Mouse (Mus musculus) heart, adult 8-10 months (tissue): Measurements from ENCODE around the gene Pten. TPM values are rescaled to one million over a fixed set of nuclear protein-coding genes. Genes with fewer than 3 reads are reported as not detected.
"Not testable (repeated sequence)": the region's sequence is repeated elsewhere in the genome, so short reads cannot be mapped to it uniquely, and the experiment has no call there.

Experiments used
- DNase-seq: peaks from one replicate; pipeline ENCODE4 v3.0.0; 2022; ENCODE audit warnings: low spot score
- total RNA-seq, 4 experiments: library from RNA; stranded (reverse); gene quantifications; 2 replicates each; pipeline ENCODE4 v1.2.4; 2022

The Pten gene
- total RNA-seq, 4 experiments from 2014 or later: 54.6 to 66.1 (median 59.4) TPM

DNA sequence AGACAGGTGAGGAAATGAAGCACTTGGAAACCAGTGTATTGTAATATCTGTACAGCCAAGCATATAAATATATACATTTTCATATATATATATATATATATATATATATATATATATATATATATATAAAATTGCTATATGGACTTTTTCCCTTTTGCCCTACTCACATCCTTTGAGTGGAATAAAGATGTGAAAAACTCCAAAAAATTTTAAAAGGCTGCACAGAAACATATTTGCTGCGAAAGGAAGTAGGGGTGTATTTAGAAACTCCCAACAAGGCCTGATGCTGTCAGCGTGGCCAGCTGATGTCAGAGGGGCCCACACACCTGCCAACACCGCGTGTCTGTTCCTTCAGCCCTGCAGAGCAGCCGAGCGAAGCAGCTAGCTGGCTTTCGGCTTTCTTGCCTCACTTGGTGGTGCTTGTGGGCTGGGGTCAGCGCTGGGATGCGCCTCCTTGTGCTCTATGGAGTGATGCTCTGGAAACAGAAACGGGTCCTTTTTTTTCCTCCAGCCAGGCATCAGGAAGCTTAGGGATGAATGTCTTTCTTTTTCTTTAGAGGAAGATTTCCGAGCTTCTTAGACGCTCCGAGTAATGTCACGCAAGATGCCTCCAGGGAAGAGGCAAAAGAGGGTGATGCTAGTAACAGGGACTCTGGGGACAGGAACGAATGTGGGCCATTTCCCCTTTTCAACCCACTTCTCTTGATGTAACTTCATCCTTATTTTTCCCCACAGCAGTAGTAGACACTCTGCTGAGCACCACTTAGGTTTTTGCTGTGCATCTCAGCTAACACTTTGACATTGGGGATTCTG lies 2.9 kb upstream of the Pten start:
- no peak for DNase-seq

DNA sequence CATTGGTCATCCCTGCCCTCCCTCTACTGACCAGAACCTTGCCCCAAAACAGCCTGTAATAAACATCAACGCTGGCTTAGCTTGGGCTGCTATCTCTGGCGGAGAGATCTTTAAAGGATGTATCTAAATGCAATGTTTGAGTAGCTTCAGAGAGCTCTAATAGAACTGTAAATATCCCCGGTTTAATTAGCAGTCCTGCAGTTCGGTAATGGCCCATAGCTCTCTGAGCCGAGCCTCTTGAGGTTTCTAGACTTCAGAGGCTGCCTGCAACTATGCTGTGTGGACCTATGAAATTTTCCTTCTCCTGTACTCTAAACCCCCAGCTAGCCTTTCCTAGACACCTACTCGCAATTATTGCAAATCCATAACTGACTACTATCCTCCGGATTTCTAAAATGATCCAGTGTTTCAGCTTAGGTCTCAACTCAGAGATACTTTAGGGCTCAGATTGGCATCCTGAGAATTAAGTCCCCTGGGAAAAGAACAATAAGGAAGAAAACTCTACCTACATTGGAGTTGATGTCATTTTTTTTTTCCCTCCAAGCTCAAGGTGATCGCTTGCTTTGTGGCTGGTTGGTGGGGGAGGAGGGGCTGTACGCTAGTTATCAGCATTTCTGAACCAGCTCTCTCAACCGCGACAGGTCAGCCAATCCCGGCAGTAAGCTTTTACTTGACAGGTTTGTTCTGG lies 2.0 kb upstream of the Pten start:
- no peak for DNase-seq

DNA sequence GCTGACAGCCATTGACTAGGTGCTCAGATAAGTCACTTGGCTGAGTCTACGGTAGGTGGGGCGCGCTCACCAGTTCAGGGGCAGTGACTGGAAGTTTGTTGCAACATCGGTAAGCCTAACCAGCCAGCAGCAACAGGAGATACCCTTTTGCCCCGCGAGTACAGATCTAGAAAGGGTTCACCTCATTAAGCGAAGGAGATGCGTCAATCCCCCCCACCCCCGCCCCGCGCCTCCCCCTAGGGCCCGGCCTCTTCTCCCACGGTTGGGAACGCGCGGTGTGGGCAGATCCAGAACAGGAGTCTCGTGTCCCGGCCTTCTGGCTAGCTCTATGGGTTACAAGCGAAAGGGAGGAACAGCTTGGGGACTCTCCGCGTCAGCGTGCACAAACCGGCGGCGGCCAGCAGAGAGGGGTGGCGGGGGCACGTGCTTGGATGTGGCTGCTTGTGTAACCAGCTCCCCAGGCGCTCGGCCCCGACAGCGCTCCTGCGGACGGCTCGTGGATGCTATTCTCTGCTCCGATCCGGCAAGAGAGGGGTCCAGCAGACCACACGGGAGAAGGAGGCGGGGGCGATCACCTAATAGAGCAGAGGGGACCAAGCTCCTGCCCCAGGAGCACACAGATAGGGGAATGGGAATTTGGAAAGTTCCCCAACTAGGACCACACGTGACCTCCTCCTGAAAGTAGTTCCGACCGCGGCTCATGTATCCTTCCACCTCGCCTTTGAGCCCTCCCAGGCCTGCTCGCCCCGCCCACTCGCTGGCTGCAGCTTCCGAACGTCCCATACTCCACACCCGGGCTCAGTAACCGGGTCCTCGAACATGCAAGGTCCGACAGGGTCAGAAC lies 1.3 kb upstream of the Pten start:
- peak; percentile 97 for DNase-seq

DNA sequence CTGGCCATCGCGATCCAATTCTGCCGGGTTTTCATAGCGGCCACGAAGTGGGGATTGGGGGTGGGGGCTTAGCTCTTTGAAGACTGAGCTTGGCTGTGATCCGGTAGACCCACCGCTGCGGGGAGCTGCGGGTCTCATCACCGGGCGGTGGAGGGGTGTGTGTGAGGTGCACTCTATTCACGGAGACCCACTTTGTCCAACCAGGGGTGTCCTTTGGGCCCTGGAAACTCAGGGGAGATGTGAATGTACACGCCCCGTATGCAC lies 729 bp upstream of the Pten start:
- peak; percentile 66 for DNase-seq

DNA sequence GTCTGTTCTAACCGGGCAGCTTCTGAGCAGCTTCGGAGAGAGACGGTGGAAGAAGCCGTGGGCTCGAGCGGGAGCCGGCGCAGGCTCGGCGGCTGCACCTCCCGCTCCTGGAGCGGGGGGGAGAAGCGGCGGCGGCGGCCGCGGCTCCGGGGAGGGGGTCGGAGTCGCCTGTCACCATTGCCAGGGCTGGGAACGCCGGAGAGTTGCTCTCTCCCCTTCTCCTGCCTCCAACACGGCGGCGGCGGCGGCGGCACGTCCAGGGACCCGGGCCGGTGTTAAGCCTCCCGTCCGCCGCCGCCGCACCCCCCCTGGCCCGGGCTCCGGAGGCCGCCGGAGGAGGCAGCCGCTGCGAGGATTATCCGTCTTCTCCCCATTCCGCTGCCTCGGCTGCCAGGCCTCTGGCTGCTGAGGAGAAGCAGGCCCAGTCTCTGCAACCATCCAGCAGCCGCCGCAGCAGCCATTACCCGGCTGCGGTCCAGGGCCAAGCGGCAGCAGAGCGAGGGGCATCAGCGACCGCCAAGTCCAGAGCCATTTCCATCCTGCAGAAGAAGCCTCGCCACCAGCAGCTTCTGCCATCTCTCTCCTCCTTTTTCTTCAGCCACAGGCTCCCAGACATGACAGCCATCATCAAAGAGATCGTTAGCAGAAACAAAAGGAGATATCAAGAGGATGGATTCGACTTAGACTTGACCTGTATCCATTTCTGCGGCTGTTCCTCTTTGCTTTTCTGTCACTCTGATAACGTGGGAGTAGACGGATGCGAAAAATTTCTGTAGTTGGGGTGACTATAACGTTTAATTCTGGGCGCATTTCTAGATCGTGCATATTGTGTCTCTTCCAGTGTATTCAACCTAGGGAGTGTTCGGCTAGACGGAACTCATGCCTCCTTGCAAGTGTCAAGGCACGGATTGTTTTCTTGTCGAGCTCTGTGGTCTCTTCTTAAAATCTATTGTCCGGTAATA lies 815 bp downstream of the Pten start:
- no peak for DNase-seq

DNA sequence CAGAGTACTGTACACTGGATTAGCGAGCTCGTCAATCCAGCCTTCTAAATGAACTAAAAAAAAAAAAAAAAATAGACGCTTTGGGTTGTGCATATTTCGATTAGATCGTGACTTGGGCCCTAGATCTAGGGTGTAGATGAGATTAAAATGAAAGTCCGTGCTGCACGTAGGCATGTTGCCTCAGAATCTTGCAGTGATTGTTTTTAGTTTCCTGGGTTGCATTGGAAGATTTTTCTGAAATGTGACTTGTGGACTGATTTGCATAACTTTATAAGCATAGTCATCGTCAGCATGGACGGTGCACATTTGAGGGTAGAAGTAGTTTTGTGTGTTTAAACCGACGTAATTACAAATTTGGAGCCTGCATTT lies 1.5 kb downstream of the Pten start:
- DNase-seq: no peak

DNA sequence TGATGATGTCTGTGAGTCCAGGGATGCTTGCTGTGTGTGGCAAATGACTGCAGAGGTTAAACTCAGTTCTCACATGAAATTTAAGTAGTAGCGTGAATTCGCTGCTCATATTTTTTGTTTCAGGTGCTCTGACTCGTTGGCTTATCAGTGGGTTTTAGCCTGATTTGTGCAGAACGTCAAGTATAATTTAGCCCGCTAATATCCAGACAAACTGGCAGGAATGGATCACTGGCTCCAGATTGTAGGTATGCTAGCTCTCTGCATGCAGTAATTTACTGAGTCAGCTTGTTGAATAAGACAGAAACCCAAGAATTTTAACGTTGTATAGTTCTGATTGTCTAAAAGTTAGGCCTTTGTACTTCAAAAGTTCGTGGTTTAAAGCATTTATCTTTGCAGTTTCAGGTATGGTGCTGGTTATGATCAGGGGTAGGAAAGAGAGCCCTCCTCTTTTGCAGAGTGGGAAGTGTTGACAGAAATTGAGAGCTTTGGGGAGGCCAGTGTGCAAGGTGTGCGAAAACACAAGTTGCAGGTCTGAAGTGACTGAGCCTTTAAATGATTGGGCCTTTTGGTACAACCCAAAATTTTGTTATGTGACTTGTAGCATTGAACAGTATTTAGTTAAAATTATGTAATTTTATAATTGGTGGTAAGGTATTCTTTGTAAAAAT lies 2.2 kb downstream of the Pten start:
- DNase-seq: no peak

DNA sequence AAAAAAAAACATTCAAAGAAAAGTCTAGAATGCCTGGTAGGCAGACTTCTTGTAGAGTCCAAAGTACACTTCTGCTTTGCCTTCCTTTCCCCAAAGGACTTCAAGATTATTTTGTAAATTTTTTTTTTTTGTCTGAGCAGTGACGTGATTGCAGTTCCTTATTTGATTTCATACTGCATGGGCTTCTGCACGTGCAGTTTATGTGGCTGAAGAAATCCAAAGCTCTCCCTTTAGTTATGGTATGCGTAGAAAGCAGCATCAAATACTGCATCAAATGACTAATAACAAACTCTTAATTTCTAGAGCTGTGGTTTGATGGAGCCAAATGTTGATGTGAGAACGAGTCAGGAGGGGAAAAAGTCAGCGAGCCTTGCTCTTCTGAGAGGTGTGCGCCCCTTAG lies 3.2 kb downstream of the Pten start:
- peak; percentile 55 for DNase-seq

DNA sequence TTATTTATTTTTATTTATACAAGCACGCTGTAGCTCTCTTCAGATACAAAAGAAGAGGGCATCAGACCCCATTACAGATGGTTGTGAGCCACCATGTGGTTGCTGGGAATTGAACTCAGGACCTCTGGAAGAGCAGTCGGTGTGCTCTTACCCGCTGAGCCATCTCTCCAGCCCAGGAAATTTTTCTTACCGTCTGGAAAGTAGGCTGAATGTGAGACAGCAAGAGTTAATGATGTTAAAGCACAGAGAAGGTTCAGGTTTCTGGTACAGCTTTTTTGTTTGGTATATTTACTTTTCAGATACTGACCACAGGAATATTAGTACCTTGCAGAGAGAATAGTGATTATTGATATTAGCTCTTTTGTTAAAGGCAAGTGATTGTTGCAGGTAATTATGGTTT lies 3.9 kb downstream of the Pten start:
- no peak for DNase-seq

DNA sequence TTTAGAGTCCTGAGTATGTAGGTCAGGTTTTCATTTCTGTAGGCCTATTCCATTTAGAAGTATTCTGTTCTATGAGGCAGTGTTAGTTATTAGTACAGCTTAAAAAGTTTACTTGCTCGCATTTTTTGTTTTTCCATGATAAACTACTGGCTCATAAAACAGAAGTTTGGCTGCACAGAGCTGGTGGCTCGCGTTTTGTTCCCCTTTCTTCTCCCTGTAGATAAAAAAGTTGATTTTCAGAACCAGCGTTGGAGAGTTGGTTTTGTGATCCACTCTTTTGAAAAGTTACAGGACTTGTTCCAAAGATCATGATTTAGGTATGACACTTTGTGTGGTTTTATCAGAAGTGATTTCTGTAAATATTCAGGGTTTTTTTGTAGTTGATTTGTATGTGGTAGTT lies 5.2 kb downstream of the Pten start:
- DNase-seq: no peak

DNA sequence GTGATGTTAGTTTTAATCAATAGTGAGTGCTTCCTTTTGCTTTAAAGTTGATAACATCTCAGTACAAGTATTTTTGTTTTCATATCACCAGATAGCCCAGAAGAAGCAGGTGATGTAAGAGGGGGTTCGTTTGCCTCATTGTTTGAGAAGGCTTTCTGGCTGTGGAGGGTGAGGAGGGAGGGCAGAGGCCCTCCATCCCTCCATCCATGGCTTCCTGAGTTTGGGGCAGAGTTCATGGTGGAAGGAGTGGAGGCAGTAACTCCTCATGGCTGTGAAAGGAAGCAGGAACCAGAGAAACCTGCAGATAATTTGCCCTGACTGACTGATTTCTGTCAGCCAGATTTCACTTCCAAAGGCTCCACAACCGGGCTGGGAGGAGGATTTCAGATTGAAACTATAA lies 21.1 kb downstream of the Pten start:
- DNase-seq: no peak

DNA sequence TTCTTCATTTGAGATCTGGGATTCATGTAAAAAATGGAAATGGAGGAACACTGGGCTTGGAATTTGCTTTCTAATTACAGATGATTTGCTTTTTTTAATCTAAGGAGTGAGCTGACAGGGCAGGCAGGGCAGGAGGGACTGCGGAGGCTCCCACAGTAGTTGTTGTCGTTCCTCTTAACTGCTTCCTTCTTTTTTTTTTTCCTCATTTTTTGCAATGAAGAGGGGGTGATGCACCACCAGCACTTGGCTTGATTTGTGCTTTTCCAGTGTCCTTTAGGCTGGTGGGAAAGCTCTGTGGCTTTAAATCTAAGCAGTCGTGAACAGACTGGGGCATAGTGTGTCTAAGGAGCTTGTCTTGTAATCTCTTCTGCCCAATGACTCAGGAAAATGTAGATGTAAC lies 21.8 kb downstream of the Pten start:
- no peak for DNase-seq

DNA sequence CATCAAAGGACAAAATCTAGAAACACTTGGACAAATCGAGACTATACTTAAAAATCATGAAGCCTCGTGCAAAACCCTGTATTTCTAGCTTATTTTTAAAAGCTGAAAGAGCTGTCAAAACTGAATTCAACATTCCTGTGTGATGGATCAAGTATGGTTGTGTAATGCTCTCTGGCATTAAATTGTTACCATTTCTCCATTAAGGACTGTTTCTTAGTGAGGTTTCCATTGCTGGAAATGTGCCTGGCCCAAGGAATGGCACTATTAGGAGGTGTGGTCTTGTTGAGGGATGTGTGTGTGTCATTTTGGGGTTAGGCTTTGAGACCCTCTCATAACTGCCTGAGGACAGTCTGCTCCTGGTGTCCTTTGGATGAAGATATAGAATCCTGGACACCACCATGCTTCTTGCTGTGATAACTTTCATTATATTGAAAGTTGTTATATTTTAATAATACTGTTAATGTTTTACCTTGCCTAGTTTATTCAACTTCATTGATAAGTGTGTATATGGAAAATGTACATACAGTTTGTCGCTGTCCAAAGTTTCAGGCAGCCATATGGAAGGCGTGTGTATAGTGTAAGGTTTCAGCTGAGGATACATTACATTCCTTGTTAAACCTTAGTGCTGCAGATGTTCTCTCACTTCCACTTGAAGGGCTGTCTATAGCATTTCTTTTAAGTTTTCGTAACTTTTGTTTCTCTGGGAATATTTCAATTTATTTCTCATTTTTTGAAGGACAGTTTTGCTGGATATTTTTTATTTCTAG lies 24.2 kb downstream of the Pten start:
- no peak for DNase-seq

DNA sequence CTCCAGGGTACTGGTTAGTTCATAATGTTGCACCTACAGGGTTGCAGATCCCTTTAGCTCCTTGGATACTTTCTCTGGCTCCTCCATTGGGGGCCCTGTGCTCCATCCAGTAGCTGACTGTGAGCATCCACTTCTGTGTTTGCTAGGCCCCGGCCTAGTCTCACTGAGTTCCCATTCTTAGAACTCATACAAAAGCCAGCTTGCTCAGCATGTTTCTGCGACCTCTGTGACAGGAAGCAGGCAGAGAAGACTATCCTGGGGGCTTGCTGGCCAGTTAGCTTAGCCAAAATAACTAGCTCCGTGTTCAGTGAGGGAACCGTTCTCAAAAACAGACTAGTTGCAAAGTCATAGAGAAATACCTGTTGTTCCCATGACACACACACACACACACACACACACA lies 30.1 kb downstream of the Pten start:
- not testable (repeated sequence) for DNase-seq

DNA sequence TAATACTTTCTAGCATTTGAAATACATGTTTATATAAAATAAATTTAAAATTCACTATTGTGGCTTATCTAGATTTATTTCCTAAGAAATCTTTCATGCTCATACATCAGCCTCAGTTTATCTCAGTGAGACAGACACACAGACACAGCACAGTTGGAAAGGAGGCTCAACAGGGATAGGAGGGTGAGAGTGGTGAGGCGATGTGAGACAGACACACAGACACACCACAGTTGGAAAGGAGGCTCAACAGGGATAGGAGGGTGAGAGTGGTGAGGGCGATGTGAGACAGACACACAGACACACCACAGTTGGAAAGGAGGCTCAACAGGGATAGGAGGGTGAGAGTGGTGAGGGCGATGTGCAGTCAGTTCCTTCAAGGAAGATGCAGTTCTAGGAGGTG lies 30.7 kb downstream of the Pten start:
- DNase-seq: not testable (repeated sequence)

DNA sequence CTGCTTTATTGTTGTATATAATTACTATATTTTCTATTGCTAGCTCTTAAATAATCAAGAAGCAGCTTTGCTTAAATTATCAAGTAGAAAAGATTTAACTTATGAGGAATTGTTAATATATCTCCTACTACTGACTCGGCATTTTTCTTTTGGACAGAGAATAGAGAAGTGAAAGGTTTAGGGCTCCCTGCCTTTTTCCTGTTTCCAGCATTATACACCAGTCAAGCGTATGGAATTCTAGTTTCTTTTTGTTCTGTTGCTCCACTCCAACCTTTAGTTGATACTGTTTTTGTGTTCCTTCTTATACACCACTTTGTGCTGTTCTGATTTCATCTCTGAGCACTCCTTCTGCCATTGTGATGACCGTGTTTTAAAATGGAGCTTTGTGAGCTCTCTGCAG lies 32.2 kb downstream of the Pten start:
- no peak for DNase-seq

DNA sequence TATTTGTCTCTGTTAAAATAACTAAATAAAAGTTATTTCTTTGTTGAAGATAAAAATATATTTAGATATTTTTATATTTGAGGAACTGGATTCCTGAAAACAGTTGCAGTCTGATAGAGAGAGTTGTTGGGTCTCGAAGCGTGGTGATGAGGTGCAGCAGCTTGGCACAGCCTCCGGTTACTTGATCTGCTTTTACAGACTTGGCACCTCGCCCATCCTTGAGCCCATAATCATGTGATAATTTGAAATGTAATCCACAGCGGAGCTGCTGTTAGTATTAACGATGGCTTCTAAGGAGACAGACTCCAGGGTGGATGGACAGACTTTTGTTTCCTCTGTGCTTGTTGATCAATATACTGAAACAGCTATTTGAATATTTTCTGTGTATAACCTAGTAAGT lies 35.3 kb downstream of the Pten start:
- peak; percentile 63 for DNase-seq

DNA sequence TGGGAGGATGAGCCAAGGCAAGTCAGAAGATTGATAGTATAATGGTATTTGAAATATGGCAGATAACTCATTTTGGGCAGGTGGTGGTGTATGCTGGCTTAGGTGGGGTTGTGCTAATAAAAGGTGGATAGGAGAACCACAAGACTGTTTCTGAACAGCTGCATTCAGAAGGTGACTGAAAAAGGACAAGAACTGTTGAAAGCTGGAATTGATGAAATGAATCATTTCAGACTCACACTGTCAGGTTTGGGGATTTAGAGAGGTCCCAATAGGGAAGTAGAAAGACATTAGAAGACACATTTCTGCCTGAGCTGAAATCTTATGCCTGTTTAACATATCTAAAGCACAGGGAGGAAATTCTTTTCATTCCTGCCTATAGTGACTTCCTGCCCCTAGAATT lies 36.6 kb downstream of the Pten start:
- no peak for DNase-seq

DNA sequence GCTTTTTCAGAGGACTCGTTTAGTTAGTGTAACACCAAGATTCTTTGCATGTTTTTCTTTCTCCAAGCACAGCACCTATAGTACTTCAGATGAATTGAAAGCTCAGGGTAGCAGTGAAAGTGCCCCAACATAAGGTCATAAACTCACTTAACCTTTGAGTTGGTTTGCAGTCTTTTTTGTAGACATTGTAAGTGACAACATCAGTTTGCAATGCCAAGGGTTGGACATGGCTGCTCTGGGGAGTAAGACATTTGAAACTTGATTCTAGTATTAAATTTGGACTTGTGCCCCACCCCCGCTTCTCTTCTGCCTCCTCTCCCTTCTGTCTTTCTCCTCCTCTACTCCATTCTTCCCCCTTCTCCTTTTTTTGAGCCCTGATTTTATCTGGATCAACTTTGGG lies 43.3 kb downstream of the Pten start:
- DNase-seq: no peak

DNA sequence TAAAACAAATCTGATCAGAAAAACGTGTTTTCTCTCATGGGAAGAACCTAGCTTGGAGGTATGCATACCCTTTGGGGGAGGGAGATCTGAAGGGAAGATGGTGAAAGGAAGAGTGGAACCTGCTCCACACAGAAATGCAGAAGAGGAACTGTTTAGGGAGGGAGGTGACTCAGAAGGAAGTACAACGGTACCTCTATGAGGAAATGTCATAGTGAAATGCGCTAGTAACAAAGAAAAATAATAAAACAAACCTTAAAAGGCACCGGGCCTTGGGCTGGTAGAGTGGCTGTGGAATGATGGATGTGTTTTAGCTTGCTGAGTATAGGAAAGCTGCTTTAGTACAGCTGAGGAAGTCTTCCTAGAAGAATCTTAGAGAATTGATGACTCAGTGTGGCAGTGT lies 47.4 kb downstream of the Pten start:
- DNase-seq: no peak
